Mouse (Mus musculus): ENCODE measurements at regions not wholly inside any gene's neighbourhood (a gene's known extent, or its start where the extent isn't known, plus 50 kb on each side); places are given as distances from the start of the nearest gene placed in this dataset.

GRCm38 (mm10) chr14:72158537-72159323, 332.9 kb downstream of the Gm9195 start:
- Histone ChIP-seq H3K79me2 (replicated peaks; ENCODE audit: control insufficient read depth, extremely low read depth, insufficient read depth, poor library complexity, severe bottlenecking) (no peaks in the 10 kb centered on the region), H3K36me3 (replicated peaks in 1 of 2; ENCODE audit: control insufficient read depth in 1 of 2, insufficient read depth in 1 of 2, low read length in 1 of 2) (no peaks in the 10 kb centered on the region), H3K27me3 (replicated peaks) (peaks cover 78% of the 10 kb centered on the region), H3K4me1 (ENCODE audit: control insufficient read depth in 1 of 2, insufficient read depth in 2 of 2) (no peaks in the 10 kb centered on the region), H3K9ac (ENCODE audit: insufficient read depth, low read depth) (no peak overlapping the region), H3K27ac (ENCODE audit: insufficient read depth, low read depth) (no peak overlapping the region), H3K4me3 (replicated peaks in 1 of 3; ENCODE audit: low read depth in 2 of 3, low read length in 2 of 3, poor library complexity in 1 of 3) (no peak overlapping the region), H3K9me3 (replicated peaks; ENCODE audit: low read length) (no peaks in the 10 kb centered on the region), H3K4me2 (ENCODE audit: insufficient read depth, low read depth, poor library complexity, severe bottlenecking) (no peak overlapping the region)
- dilution Hi-C loops (cut with MboI; ENCODE audit: extremely low pct_ligation_motif_present, extremely low pct_unique_long_range_greater_than_20kb, low sequenced_read_pairs): no loop called here
- in situ Hi-C loops (cut with MboI; ENCODE audit: low pct_ligation_motif_present, low pct_unique_long_range_greater_than_20kb, low sequenced_read_pairs): no loop called here
- TF ChIP-seq ZNF384 (IDR thresholded peaks at IDR 0.05; ENCODE audit: low read depth, low read length): no peak
- TF ChIP-seq MEF2A (IDR thresholded peaks at IDR 0.05; ENCODE audit: borderline replicate concordance, low read depth, low read length): no peak
- no peak for TF ChIP-seq TBP (conservative IDR thresholded peaks at IDR 0.05; ENCODE audit: low read depth, low read length)
- no peak for TF ChIP-seq PAX5 (IDR thresholded peaks at IDR 0.05; ENCODE audit: low read length)
- TF ChIP-seq MXI1 (IDR thresholded peaks at IDR 0.05; ENCODE audit: low read depth, low read length): no peak
- no peak for TF ChIP-seq ELF1 (IDR thresholded peaks at IDR 0.05; ENCODE audit: low read depth, low read length)
- no peak for TF ChIP-seq UBTF (IDR thresholded peaks at IDR 0.05; ENCODE audit: low read depth, low read length)
- no peak for TF ChIP-seq RAD21 (IDR thresholded peaks at IDR 0.05; ENCODE audit: low read depth, low read length)
- no peak for TF ChIP-seq MYC (IDR thresholded peaks at IDR 0.05; ENCODE audit: low read depth, low read length)
- no peak for TF ChIP-seq ZKSCAN1 (IDR thresholded peaks at IDR 0.05; ENCODE audit: borderline replicate concordance, low read depth, low read length)
- TF ChIP-seq EP300 (IDR thresholded peaks at IDR 0.05; ENCODE audit: low read length): no peak
- no peak for TF ChIP-seq POLR2AphosphoS2 (IDR thresholded peaks at IDR 0.05; ENCODE audit: low read depth, low read length)
- TF ChIP-seq MAX (IDR thresholded peaks at IDR 0.05; ENCODE audit: low read length): no peak
- TF ChIP-seq IRF4 (IDR thresholded peaks at IDR 0.05; ENCODE audit: low read depth, low read length): no peak
- no peak for DNase-seq (ENCODE audit: extremely low read depth)

DNA sequence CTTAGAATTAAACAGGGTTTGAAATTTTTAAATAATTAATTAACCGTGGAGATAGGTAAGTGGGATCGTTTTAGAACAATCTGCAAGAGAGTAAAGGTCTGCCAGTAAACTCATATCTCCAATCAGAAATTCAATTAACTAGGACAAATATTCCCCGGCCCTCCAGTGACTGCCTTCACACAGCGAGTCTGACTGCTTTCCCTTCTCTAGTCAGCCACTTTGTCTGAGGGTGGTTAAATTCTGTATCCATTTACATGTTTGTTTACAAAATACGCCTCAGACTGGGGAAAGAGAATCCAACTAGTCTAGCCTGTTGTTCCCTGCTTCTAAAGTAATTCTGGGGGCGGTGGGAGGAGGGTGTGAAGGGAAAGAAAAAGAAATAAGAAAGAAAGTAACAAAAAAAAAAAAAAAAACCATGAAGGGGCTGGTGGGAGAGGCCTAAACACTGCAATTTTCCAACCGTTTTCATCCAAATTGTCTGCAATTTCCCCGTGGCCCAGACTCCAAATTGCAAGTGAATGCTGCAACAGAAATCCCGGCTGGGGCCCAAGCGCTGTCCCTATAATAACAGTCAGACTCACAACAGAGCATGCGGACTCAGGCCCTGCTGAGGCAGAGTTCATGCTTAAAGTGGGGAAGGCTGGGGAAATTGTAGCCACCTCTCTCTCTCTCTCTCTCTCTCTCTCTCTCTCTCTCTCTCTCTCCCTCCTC, 336.3 kb downstream of the Gm9195 start:
- H3K27ac ChIP-seq (ENCODE audit: insufficient read depth, low read depth): no peak overlapping the region
- no peaks in the 10 kb centered on the region for H3K79me2 ChIP-seq (replicated peaks; ENCODE audit: control insufficient read depth, extremely low read depth, insufficient read depth, poor library complexity, severe bottlenecking)
- TF ChIP-seq NRF1 (IDR thresholded peaks at IDR 0.05; ENCODE audit: low read depth, low read length) (no peak), MAX (IDR thresholded peaks at IDR 0.05; ENCODE audit: low read length) (no peak), CHD1 (IDR thresholded peaks at IDR 0.05; ENCODE audit: low read depth, low read length) (no peak)
- no peak overlapping the region for H3K9ac ChIP-seq (ENCODE audit: insufficient read depth, low read depth)
- peaks cover 73% of the 10 kb centered on the region for H3K27me3 ChIP-seq (replicated peaks)
- no peaks in the 10 kb centered on the region for H3K9me3 ChIP-seq (replicated peaks; ENCODE audit: low read length)
- dilution Hi-C loops (cut with MboI; ENCODE audit: extremely low pct_ligation_motif_present, extremely low pct_unique_long_range_greater_than_20kb, low sequenced_read_pairs) (no loop called here), in situ Hi-C loops (cut with MboI; ENCODE audit: low pct_ligation_motif_present, low pct_unique_long_range_greater_than_20kb, low sequenced_read_pairs) (no loop called here)
- H3K36me3 ChIP-seq (replicated peaks in 1 of 2; ENCODE audit: control insufficient read depth in 1 of 2, insufficient read depth in 1 of 2, low read length in 1 of 2): no peaks in the 10 kb centered on the region
- no peak overlapping the region for H3K4me3 ChIP-seq (replicated peaks in 1 of 3; ENCODE audit: low read depth in 2 of 3, low read length in 2 of 3, poor library complexity in 1 of 3)
- no peak overlapping the region for H3K4me2 ChIP-seq (ENCODE audit: insufficient read depth, low read depth, poor library complexity, severe bottlenecking)
- DNase-seq (ENCODE audit: extremely low read depth): no peak
- H3K4me1 ChIP-seq (ENCODE audit: control insufficient read depth in 1 of 2, insufficient read depth in 2 of 2): no peaks in the 10 kb centered on the region
